In the genomic region with DNA sequence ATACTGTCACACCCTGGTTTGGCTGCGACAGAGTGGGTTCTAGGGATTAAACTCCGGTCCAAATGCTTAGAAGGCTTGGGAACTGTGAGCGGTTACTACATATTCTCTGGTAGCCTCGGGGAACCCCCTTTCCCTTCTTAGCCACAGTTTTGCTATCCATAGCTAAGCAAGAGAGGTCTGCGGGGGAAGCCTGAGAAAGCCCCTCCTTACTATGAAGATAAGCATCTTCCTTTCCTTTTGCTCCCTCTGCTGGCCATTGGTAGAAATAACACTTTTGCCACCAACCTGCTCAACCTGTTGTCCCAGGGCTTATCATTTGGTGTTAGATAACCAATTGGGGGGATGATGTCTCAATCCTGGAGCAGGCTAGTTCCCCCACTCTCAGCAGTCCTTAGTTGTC, we compare ENCODE assay signal across 10 mouse cellular contexts.
DNase-seq lines count a peak whose midpoint lies in the region; ATAC-seq and TF ChIP-seq lines count a peak whose summit lies in the region.
"Had no signal": no experiment of that assay in that cellular context is flagged by ENCODE, and none has a peak within 500 bp of the region (broad histone marks: within the 10 kb centered on the region; RNA-seq: fewer than 3 reads in every experiment).

No protein-coding gene starts in this region.

- no peak overlapping the region for H3K4me3 ChIP-seq in spleen, adult 2 months (ENCODE audit: extremely low read depth, insufficient read depth, insufficient read length)
- H3K4me3 ChIP-seq: limb, embryonic 12.5 days; stomach, embryonic 15.5 days had no signal

- no peaks in the 10 kb centered on the region for H3K27me3 ChIP-seq in spleen, adult 2 months (ENCODE audit: control insufficient read depth, insufficient read depth, low read length)
- H3K27me3 ChIP-seq: limb, embryonic 12.5 days; stomach, embryonic 15.5 days had no signal

- no peaks in the 10 kb centered on the region for H3K36me3 ChIP-seq in spleen, adult 2 months (ENCODE audit: control insufficient read depth, insufficient read depth, low read length)
- H3K36me3 ChIP-seq: limb, embryonic 12.5 days; stomach, embryonic 15.5 days had no signal

- TF ChIP-seq CTCF in spleen, adult 2 months (IDR thresholded peaks at IDR 0.05; ENCODE audit: extremely low read depth, insufficient read depth, insufficient read length, insufficient replicate concordance) = peak; percentile 23; the same call in 1 of the 2 replicates

- WGBS in spleen, adult 2 months = 58% methylated on average over 5 of the region's 5 CpGs

- no peaks in the 10 kb centered on the region; the same call in 1 of the 2 replicates for H3K4me1 ChIP-seq in spleen, adult 2 months (ENCODE audit: control insufficient read depth, insufficient read depth, insufficient read length)
- H3K4me1 ChIP-seq: limb, embryonic 12.5 days; stomach, embryonic 15.5 days had no signal

- H3K27ac ChIP-seq in spleen, adult 2 months (ENCODE audit: insufficient read depth, low read length) = no peak overlapping the region
- H3K27ac ChIP-seq: limb, embryonic 12.5 days; stomach, embryonic 15.5 days had no signal

- ATAC-seq in megakaryocyte progenitor cell, adult 5-6 weeks (replicated peaks; ENCODE audit: poor library complexity) = peak; percentile 78

- TF ChIP-seq POLR2A in spleen, adult 2 months (IDR thresholded peaks at IDR 0.05; ENCODE audit: low read depth, low read length) = no peak

- DNase-seq in gastrocnemius, postnatal 10 days = peak; percentile 35
- no peak for DNase-seq in gastrocnemius, adult 8-10 months (ENCODE audit: low spot score in 2 of 2)
- peak; percentile 43 to 51 for DNase-seq in spleen, adult 2 months (ENCODE audit: low read depth in 1 of 2, low spot score in 2 of 2)
- no peak for DNase-seq in spleen, adult 12 weeks (ENCODE audit: low spot score)
- peak; percentile 66 for DNase-seq in cerebellum, adult 8-10 months
- DNase-seq in induced T-regulatory cell, adult 2 months (ENCODE audit: low read depth) = peak; percentile 69
- DNase-seq in thymus, postnatal 36 days = peak; percentile 14 to 22

Comparison
In these comparisons a context has a peak if more than half of its experiments do, and no peak if none do; other contexts are left out.
1. DNase-seq: peak in gastrocnemius, postnatal 10 days (single experiment), spleen, adult 2 months (2 of 2), cerebellum, adult 8-10 months (single experiment), induced T-regulatory cell, adult 2 months (single experiment) and thymus, postnatal 36 days (2 of 2); none in gastrocnemius, adult 8-10 months (0 of 2) and spleen, adult 12 weeks (single experiment).